Mouse (Mus musculus) lung, embryonic 15.5 days (tissue): ENCODE measurements around the gene Lbhd1. TPM values are rescaled to one million over a fixed set of nuclear protein-coding genes. Genes with fewer than 3 reads are reported as not detected.

Experiments used
- microRNA-seq: library from miRNA; unstranded; fragments of <30 nt; microRNA quantifications from one replicate; pipeline ENCODE4, GENCODE M21; 2016
- polyA plus RNA-seq: library from polyadenylated mRNA; unstranded; fragments of >200 nt; fragmentation: Nextera tagmentation; extraction: Ambion mirVana; gene quantifications from 2 replicates; pipeline ENCODE4 v1.2.1, GENCODE M21; 2015

Lbhd1 gene
- polyA plus RNA-seq, 1 experiment from 2014 or later = 70.5 TPM

Small RNAs within 50 kb of the gene (microRNA-seq; reads per million reads assigned to microRNA genes)
- gene Mir5136 = 0.93 reads per million

Other genes starting within 250 kb of the Lbhd1 start
- gene Chrm1, start 219.9 kb upstream of the Lbhd1 start, polyA plus RNA-seq = 0.08 and 0.14 TPM in 2 replicates
- 87.1 and 89.7 TPM in 2 replicates for gene Slc3a2, start 160.4 kb upstream of the Lbhd1 start, polyA plus RNA-seq
- gene Wdr74, start 147.9 kb upstream of the Lbhd1 start, polyA plus RNA-seq = 85.6 and 86.3 TPM in 2 replicates
- 2.0 and 2.1 TPM in 2 replicates for gene 1700092M07Rik, start 143.0 kb upstream of the Lbhd1 start, polyA plus RNA-seq
- gene Stx5a, start 142.3 kb upstream of the Lbhd1 start, polyA plus RNA-seq = 142 and 153 TPM in 2 replicates
- 184 and 198 TPM in 2 replicates for gene Nxf1, start 126.7 kb upstream of the Lbhd1 start, polyA plus RNA-seq
- 181 and 197 TPM in 2 replicates for gene Tmem223, start 112.7 kb upstream of the Lbhd1 start, polyA plus RNA-seq
- 77.2 and 81.3 TPM in 2 replicates for gene Tmem179b, start 109.3 kb upstream of the Lbhd1 start, polyA plus RNA-seq
- gene Taf6l, start 97.3 kb upstream of the Lbhd1 start, polyA plus RNA-seq = 30.5 and 31.5 TPM in 2 replicates
- 147 and 159 TPM in 2 replicates for gene Polr2g, start 85.2 kb upstream of the Lbhd1 start, polyA plus RNA-seq
- gene Zbtb3, start 81.2 kb upstream of the Lbhd1 start, polyA plus RNA-seq = 5.7 and 6.4 TPM in 2 replicates
- gene Ttc9c, start 64.4 kb upstream of the Lbhd1 start, polyA plus RNA-seq = 54.8 and 57.2 TPM in 2 replicates
- 5.7 and 5.8 TPM in 2 replicates for gene Hnrnpul2, start 63.7 kb upstream of the Lbhd1 start, polyA plus RNA-seq
- not detected in 2 replicates for gene AC129217.1, start 54.0 kb upstream of the Lbhd1 start, polyA plus RNA-seq
- gene Bscl2, start 46.3 kb upstream of the Lbhd1 start, polyA plus RNA-seq = 48.3 and 52.3 TPM in 2 replicates
- gene Gng3, start 44.5 kb upstream of the Lbhd1 start, polyA plus RNA-seq = 1.6 and 2.5 TPM in 2 replicates
- gene Lrrn4cl, start 33.0 kb upstream of the Lbhd1 start, polyA plus RNA-seq = 1.1 TPM in 2 replicates
- 153 and 158 TPM in 2 replicates for gene Ubxn1, start 12.2 kb upstream of the Lbhd1 start, polyA plus RNA-seq
- gene Uqcc3, start 2.8 kb upstream of the Lbhd1 start, polyA plus RNA-seq = 58.5 and 60.2 TPM in 2 replicates
- gene Gm49403, start 198 bp downstream of the Lbhd1 start, polyA plus RNA-seq = not detected in 2 replicates
- gene 1810009A15Rik, start 5.1 kb downstream of the Lbhd1 start, polyA plus RNA-seq = 81.5 and 93.7 TPM in 2 replicates
- not detected in 2 replicates for gene Gm49416, start 5.2 kb downstream of the Lbhd1 start, polyA plus RNA-seq
- gene Ints5, start 9.3 kb downstream of the Lbhd1 start, polyA plus RNA-seq = 45.8 and 50.1 TPM in 2 replicates
- gene Ganab, start 14.3 kb downstream of the Lbhd1 start, polyA plus RNA-seq = 122 and 123 TPM in 2 replicates
- gene B3gat3, start 36.6 kb downstream of the Lbhd1 start, polyA plus RNA-seq = 43.1 and 46.1 TPM in 2 replicates
- gene Rom1, start 45.6 kb downstream of the Lbhd1 start, polyA plus RNA-seq = 2.7 and 2.8 TPM in 2 replicates
- 30.8 and 35.6 TPM in 2 replicates for gene Eml3, start 45.8 kb downstream of the Lbhd1 start, polyA plus RNA-seq
- gene Mta2, start 58.1 kb downstream of the Lbhd1 start, polyA plus RNA-seq = 165 and 173 TPM in 2 replicates
- gene Tut1, start 70.1 kb downstream of the Lbhd1 start, polyA plus RNA-seq = 28.4 and 29.7 TPM in 2 replicates
- 420 and 427 TPM in 2 replicates for gene Eef1g, start 83.3 kb downstream of the Lbhd1 start, polyA plus RNA-seq
- 24.7 and 25.6 TPM in 2 replicates for gene Ahnak, start 105.6 kb downstream of the Lbhd1 start, polyA plus RNA-seq
- gene Scgb1a1, start 204.2 kb downstream of the Lbhd1 start, polyA plus RNA-seq = 5.1 and 8.7 TPM in 2 replicates